Mouse (Mus musculus) stomach, postnatal 0 days (tissue): ENCODE measurements around the gene Skida1. TPM values are rescaled to one million over a fixed set of nuclear protein-coding genes. Genes with fewer than 3 reads are reported as not detected.

Experiments
- ATAC-seq: fragments of 200-750 bp; cut with Nextera tagmentation; 2 replicates; pipeline ENCODE4 v1.8.0; 2017; ENCODE audit not compliant: low FRiP score, low TSS enrichment
- DNase-seq: peaks from one replicate; pipeline ENCODE4 v3.0.0-alpha.2; 2016; ENCODE audit warnings: low spot score
- H3K27ac ChIP-seq: fragments of 300-500 bp; sonication (generic); replicated peaks from 2 replicates; pipeline ENCODE4 v1.5.1; 2014; ENCODE audit warnings: mild to moderate bottlenecking, control low read depth
- H3K27me3 ChIP-seq: fragments of 300-500 bp; sonication (generic); 2 replicates; pipeline ENCODE4 v1.6.1; 2014; ENCODE audit warnings: low read length; ENCODE audit not compliant: control insufficient read depth, insufficient read depth
- H3K36me3 ChIP-seq: fragments of 300-500 bp; sonication (generic); 2 replicates; pipeline ENCODE4 v1.6.1; 2014; ENCODE audit warnings: low read length, mixed read lengths; ENCODE audit not compliant: control insufficient read depth, insufficient read depth
- H3K4me1 ChIP-seq: fragments of 300-500 bp; sonication (generic); replicated peaks from 2 replicates; pipeline ENCODE4 v1.6.1; 2014; ENCODE audit warnings: antibody characterized with exemption; ENCODE audit not compliant: control insufficient read depth, insufficient read depth
- H3K4me2 ChIP-seq: fragments of 300-500 bp; sonication (generic); replicated peaks from 2 replicates; pipeline ENCODE4 v1.6.1; 2014; ENCODE audit warnings: low read depth, mild to moderate bottlenecking, control low read depth, moderate library complexity
- H3K4me3 ChIP-seq: fragments of 300-500 bp; sonication (generic); 2 replicates; pipeline ENCODE4 v1.5.1; 2014; ENCODE audit warnings: low read depth, low read length, control low read depth
- H3K9ac ChIP-seq: fragments of 300-500 bp; sonication (generic); 2 replicates; pipeline ENCODE4 v1.6.1; 2014; ENCODE audit warnings: mild to moderate bottlenecking, low read length, control low read depth, mixed read lengths
- H3K9me3 ChIP-seq: fragments of 300-500 bp; sonication (generic); 2 replicates; pipeline ENCODE4 v1.6.1; 2016; ENCODE audit warnings: low read length; ENCODE audit not compliant: control insufficient read depth
- CTCF ChIP-seq: IDR thresholded peaks from 2 replicates; pipeline ENCODE4 v1.5.1; 2016; ENCODE audit warnings: antibody characterized with exemption, low read depth, mild to moderate bottlenecking, moderate library complexity
- EP300 ChIP-seq: optimal IDR thresholded peaks from 2 replicates; pipeline ENCODE3; 2016; ENCODE audit warnings: antibody characterized with exemption
- WGBS: fragments of 180-500 bp; shearing (Covaris S2); extraction: QIAGEN DNeasy Blood & Tissue Kit; methylation state at CpG from one replicate; pipeline ENCODE4 v1.1.7; 2014; 5-methylcytosine and 5-hydroxymethylcytosine counted together
- polyA plus RNA-seq: library from polyadenylated mRNA; unstranded; fragments of >200 nt; fragmentation: Nextera tagmentation; extraction: Ambion mirVana; gene quantifications from 2 replicates; pipeline ENCODE4 v1.2.1, GENCODE M21; 2015

The Skida1 gene
- polyA plus RNA-seq, 1 experiment from 2014 or later: 1.9 TPM

GRCm38 (mm10) chr2:18071947-18072346, 23.1 kb upstream of the Skida1 start:
- H3K9me3 ChIP-seq: no peaks in the 10 kb centered on the region
- ATAC-seq (no peak), DNase-seq (no peak)
- H3K9ac ChIP-seq: no peak overlapping the region
- H3K27ac ChIP-seq: no peak overlapping the region
- H3K4me2 ChIP-seq: no peak overlapping the region
- no peaks in the 10 kb centered on the region for H3K27me3 ChIP-seq
- H3K4me3 ChIP-seq: no peak overlapping the region
- 74% methylated on average over 2 of the region's 2 CpGs for WGBS
- H3K36me3 ChIP-seq: no peaks in the 10 kb centered on the region
- no peak for TF ChIP-seq CTCF
- no peak for TF ChIP-seq EP300
- no peaks in the 10 kb centered on the region for H3K4me1 ChIP-seq

GRCm38 (mm10) chr2:18068071-18068796, 19.4 kb upstream of the Skida1 start:
- H3K9ac ChIP-seq: no peak overlapping the region
- TF ChIP-seq EP300 (no peak), CTCF (no peak)
- no peak overlapping the region for H3K4me2 ChIP-seq
- WGBS: 80% methylated on average over 4 of the region's 4 CpGs
- no peak overlapping the region for H3K27ac ChIP-seq
- no peaks in the 10 kb centered on the region for H3K9me3 ChIP-seq
- H3K4me1 ChIP-seq: peaks cover 3% of the 10 kb centered on the region; the same call in 1 of the 2 replicates
- H3K4me3 ChIP-seq: no peak overlapping the region
- DNase-seq (no peak), ATAC-seq (no peak)
- no peaks in the 10 kb centered on the region for H3K27me3 ChIP-seq
- no peaks in the 10 kb centered on the region for H3K36me3 ChIP-seq

- no peak overlapping the region for H3K4me3 ChIP-seq
- TF ChIP-seq EP300 (no peak), CTCF (no peak)
Measured at GRCm38 (mm10) chr2:18066436-18066835, 17.6 kb upstream of the Skida1 start.

GRCm38 (mm10) chr2:18065708-18066030, 16.8 kb upstream of the Skida1 start:
- H3K4me3 ChIP-seq: peak overlapping the region; percentile 89
- H3K27ac ChIP-seq: peak overlapping the region; percentile 100
- WGBS: 4% methylated on average over 6 of the region's 6 CpGs
- H3K4me2 ChIP-seq: peak overlapping the region; percentile 86
- no peak for DNase-seq
- peak overlapping the region; percentile 99 for H3K9ac ChIP-seq
- ATAC-seq: no peak
- no peaks in the 10 kb centered on the region for H3K27me3 ChIP-seq
- no peak for TF ChIP-seq CTCF
- TF ChIP-seq EP300: no peak
- no peaks in the 10 kb centered on the region for H3K9me3 ChIP-seq
- H3K4me1 ChIP-seq: peaks cover 3% of the 10 kb centered on the region; the same call in 1 of the 2 replicates
- no peaks in the 10 kb centered on the region for H3K36me3 ChIP-seq

More at GRCm38 (mm10) chr2:18066436-18066835, 17.6 kb upstream of the Skida1 start:
- no peaks in the 10 kb centered on the region for H3K36me3 ChIP-seq
- ATAC-seq (no peak), DNase-seq (no peak)
- no peak overlapping the region for H3K9ac ChIP-seq
- peaks cover 3% of the 10 kb centered on the region; the same call in 1 of the 2 replicates for H3K4me1 ChIP-seq
- H3K27me3 ChIP-seq: no peaks in the 10 kb centered on the region
- H3K9me3 ChIP-seq: no peaks in the 10 kb centered on the region
- no peak overlapping the region for H3K27ac ChIP-seq
- H3K4me2 ChIP-seq: no peak overlapping the region

GRCm38 (mm10) chr2:18064941-18065707, 16.3 kb upstream of the Skida1 start:
- TF ChIP-seq CTCF (no peak), EP300 (no peak)
- Histone ChIP-seq H3K36me3 (no peaks in the 10 kb centered on the region), H3K27ac (peak overlapping the region; percentile 100), H3K9me3 (no peaks in the 10 kb centered on the region), H3K27me3 (no peaks in the 10 kb centered on the region), H3K4me1 (peaks cover 3% of the 10 kb centered on the region; the same call in 1 of the 2 replicates), H3K9ac (peak overlapping the region; percentile 99), H3K4me2 (peak overlapping the region; percentile 86), H3K4me3 (peak overlapping the region; percentile 89)
- ATAC-seq (peak; percentile 67), DNase-seq (peak; percentile 83)
- WGBS: under 1% methylated on average over 35 of the region's 85 CpGs

- Histone ChIP-seq H3K4me1 (peaks cover 3% of the 10 kb centered on the region; the same call in 1 of the 2 replicates), H3K9ac (peak overlapping the region; percentile 99), H3K4me3 (peak overlapping the region; percentile 89), H3K36me3 (no peaks in the 10 kb centered on the region), H3K4me2 (peak overlapping the region; percentile 86), H3K27me3 (no peaks in the 10 kb centered on the region), H3K27ac (peak overlapping the region; percentile 100), H3K9me3 (no peaks in the 10 kb centered on the region)
- TF ChIP-seq CTCF: no peak
- no peak for TF ChIP-seq EP300
- peak; percentile 94 for DNase-seq
- 1% methylated on average over 15 of the region's 58 CpGs for WGBS
- ATAC-seq: peak; percentile 97
Measured at GRCm38 (mm10) chr2:18064356-18064858, 15.6 kb upstream of the Skida1 start.
